Mouse (Mus musculus): ENCODE data around the gene Sbp.
A peak's percentile ranks its signal among the peaks of the same experiment; 100 is the strongest.

The Sbp gene

GRCm38 (mm10) chr17:23992789-23993553 lies 51.5 kb downstream of the Sbp start:
- no peak for DNase-seq (ENCODE audit: low spot score in 2 of 2)

GRCm38 (mm10) chr17:23993559-23994428 lies 52.3 kb downstream of the Sbp start:
- DNase-seq (ENCODE audit: low spot score in 2 of 2) = peak; percentile 82 to 85

GRCm38 (mm10) chr17:23994667-23995066 lies 53.2 kb downstream of the Sbp start:
- DNase-seq (ENCODE audit: low spot score in 2 of 2) = no peak

Measured in natural killer cell, adult 2 months (primary cell).